Mouse (Mus musculus): Measurements from ENCODE around the gene Trim30c. TPM values are rescaled to one million over a fixed set of nuclear protein-coding genes. Genes with fewer than 3 reads are reported as not detected.
A peak's percentile ranks its signal among the peaks of the same experiment; 100 is the strongest.

Gene Trim30c
- 0.25 and 0.26 TPM in 2 replicates for polyA plus RNA-seq (2015; fragmentation: Nextera tagmentation; extraction: Ambion mirVana)

DNA sequence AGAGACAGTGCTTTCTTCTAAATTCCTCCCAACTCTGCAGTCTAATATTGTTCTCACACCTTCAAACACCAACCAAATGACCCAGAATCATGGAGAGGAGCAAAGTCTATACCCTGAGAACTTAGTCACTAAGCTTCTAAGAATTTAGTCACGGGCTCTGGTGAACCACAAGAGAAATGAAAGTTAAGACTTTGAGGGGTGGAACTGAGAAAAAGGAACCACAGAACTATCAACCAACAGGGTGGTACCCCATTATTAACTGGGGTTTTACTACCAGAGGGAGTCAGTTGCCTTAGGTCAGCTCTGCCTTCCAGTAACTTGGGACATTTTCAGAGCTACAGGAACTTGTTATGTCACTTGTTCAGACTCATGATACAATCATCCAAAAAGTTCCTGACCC, at the start of gene Trim30c:
Trim30c (minus strand) TSS at position 140 of the 400 bp plus-strand sequence.
- WGBS, result 78% methylated on average over 1 of the region's 1 CpGs
- no peaks in the 10 kb centered on the region for H3K4me1 ChIP-seq (ENCODE audit: control insufficient read depth, insufficient read depth, low read length)
- H3K27ac ChIP-seq (ENCODE audit: low read length), result no peak within 1 kb of the TSS; the same call in 1 of the 2 replicates
- no peak within 1 kb of the TSS for H3K9ac ChIP-seq (ENCODE audit: low read length)
- H3K27me3 ChIP-seq (ENCODE audit: control insufficient read depth, insufficient read depth, low read length), result no peaks in the 10 kb centered on the region
- no peaks in the 10 kb centered on the region for H3K9me3 ChIP-seq (replicated peaks; ENCODE audit: control insufficient read depth, low read length)
- no peak within 1 kb of the TSS for H3K4me3 ChIP-seq (replicated peaks; ENCODE audit: low read length)
- H3K4me2 ChIP-seq (ENCODE audit: low read depth, low read length), result no peak within 1 kb of the TSS
- no peaks in the 10 kb centered on the region for H3K36me3 ChIP-seq (ENCODE audit: control insufficient read depth, insufficient read depth, low read length)
- no peak for ATAC-seq (ENCODE audit: insufficient read depth, low FRiP score)

DNA sequence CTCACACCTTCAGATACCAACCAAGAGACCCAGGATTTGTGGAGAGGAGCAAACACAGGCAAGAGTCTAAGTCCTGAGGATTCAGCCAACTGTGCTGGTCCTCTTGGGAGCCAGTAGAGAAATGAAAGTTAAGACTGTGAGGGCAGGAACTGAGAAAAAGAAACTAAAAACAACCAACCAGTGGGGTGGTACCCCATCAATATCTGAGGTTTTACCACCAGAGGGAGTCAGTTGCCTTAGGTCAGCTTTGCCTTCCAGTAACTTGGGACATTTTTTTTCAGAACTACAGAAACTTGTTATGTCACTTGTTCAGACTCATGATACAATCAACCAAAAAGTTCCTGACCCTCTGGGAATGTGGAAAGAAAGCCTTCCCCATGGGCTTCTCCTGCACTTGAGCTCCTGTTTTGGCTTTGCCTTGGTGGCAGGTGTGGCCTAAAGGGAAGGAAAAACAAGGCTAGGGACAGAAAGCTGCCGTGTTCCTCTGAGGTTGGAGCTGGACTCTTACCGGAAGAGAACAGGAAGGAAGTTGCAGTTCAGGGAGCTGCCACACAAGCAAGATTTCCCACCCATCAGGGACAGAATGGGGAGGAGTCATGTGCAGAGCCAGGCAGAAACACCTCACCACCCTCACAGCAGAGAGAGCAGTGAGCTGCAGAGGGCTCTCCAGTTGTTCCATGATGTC, 45.5 kb upstream of the Trim30c start:
- Histone ChIP-seq H3K4me1 (ENCODE audit: control insufficient read depth, insufficient read depth, low read length) (no peaks in the 10 kb centered on the region), H3K27me3 (ENCODE audit: control insufficient read depth, insufficient read depth, low read length) (no peaks in the 10 kb centered on the region), H3K9ac (ENCODE audit: low read length) (no peak overlapping the region), H3K27ac (ENCODE audit: low read length) (0 out of 2 replicates have a peak overlapping the region, but pooled peaks have one; percentile 23), H3K4me3 (replicated peaks; ENCODE audit: low read length) (no peak overlapping the region; the same call in 1 of the 2 replicates), H3K9me3 (replicated peaks; ENCODE audit: control insufficient read depth, low read length) (no peaks in the 10 kb centered on the region), H3K4me2 (ENCODE audit: low read depth, low read length) (no peak overlapping the region; the same call in none of the 2 replicates), H3K36me3 (ENCODE audit: control insufficient read depth, insufficient read depth, low read length) (no peaks in the 10 kb centered on the region)
- 51% methylated on average over 2 of the region's 2 CpGs for WGBS
- ATAC-seq (ENCODE audit: insufficient read depth, low FRiP score), result 0 out of 2 replicates have a peak, but pooled peaks have one; percentile 44

- Histone ChIP-seq H3K27ac (ENCODE audit: low read length) (no peak overlapping the region), H3K27me3 (ENCODE audit: control insufficient read depth, insufficient read depth, low read length) (no peaks in the 10 kb centered on the region), H3K4me3 (replicated peaks; ENCODE audit: low read length) (no peak overlapping the region), H3K4me1 (ENCODE audit: control insufficient read depth, insufficient read depth, low read length) (no peaks in the 10 kb centered on the region), H3K9ac (ENCODE audit: low read length) (no peak overlapping the region), H3K36me3 (ENCODE audit: control insufficient read depth, insufficient read depth, low read length) (no peaks in the 10 kb centered on the region), H3K9me3 (replicated peaks; ENCODE audit: control insufficient read depth, low read length) (no peaks in the 10 kb centered on the region), H3K4me2 (ENCODE audit: low read depth, low read length) (no peak overlapping the region)
- ATAC-seq (ENCODE audit: insufficient read depth, low FRiP score), result no peak
- WGBS, result 91% methylated on average over 3 of the region's 3 CpGs
Observed at GRCm38 (mm10) chr7:104404460-104404950, 3.9 kb upstream of the Trim30c start.

DNA sequence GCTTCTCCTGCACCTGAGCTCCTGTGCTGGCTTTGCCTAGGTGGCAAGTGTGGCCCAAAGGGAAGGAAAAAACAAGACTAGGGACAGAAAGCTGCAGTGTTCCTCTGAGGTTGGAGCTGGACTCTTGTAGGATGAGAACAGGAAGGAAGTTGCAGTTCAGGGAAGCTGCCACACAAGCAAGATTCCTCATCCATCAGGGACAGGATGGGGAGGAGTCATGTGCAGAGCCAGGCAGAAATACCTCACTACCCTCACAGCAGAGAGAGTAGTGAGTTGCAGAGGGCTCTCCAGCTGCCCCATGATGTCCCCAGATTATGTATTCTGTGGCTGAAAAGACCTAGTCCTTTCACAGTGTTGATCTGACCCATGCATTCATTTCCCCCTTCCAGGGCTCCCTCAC, 503 bp upstream of the Trim30c start:
- no peaks in the 10 kb centered on the region for H3K27me3 ChIP-seq (ENCODE audit: control insufficient read depth, insufficient read depth, low read length)
- H3K4me3 ChIP-seq (replicated peaks; ENCODE audit: low read length), result no peak overlapping the region
- H3K4me1 ChIP-seq (ENCODE audit: control insufficient read depth, insufficient read depth, low read length), result no peaks in the 10 kb centered on the region
- no peak overlapping the region; the same call in 1 of the 2 replicates for H3K27ac ChIP-seq (ENCODE audit: low read length)
- ATAC-seq (ENCODE audit: insufficient read depth, low FRiP score), result no peak
- H3K36me3 ChIP-seq (ENCODE audit: control insufficient read depth, insufficient read depth, low read length), result no peaks in the 10 kb centered on the region
- H3K9me3 ChIP-seq (replicated peaks; ENCODE audit: control insufficient read depth, low read length), result no peaks in the 10 kb centered on the region
- H3K4me2 ChIP-seq (ENCODE audit: low read depth, low read length), result no peak overlapping the region
- H3K9ac ChIP-seq (ENCODE audit: low read length), result no peak overlapping the region

GRCm38 (mm10) chr7:104398492-104398891, 2.1 kb downstream of the Trim30c start:
- Histone ChIP-seq H3K36me3 (ENCODE audit: control insufficient read depth, insufficient read depth, low read length) (no peaks in the 10 kb centered on the region), H3K9ac (ENCODE audit: low read length) (no peak overlapping the region), H3K4me2 (ENCODE audit: low read depth, low read length) (no peak overlapping the region), H3K4me1 (ENCODE audit: control insufficient read depth, insufficient read depth, low read length) (no peaks in the 10 kb centered on the region), H3K27ac (ENCODE audit: low read length) (no peak overlapping the region), H3K27me3 (ENCODE audit: control insufficient read depth, insufficient read depth, low read length) (no peaks in the 10 kb centered on the region), H3K9me3 (replicated peaks; ENCODE audit: control insufficient read depth, low read length) (no peaks in the 10 kb centered on the region), H3K4me3 (replicated peaks; ENCODE audit: low read length) (no peak overlapping the region)
- 68% methylated on average over 1 of the region's 1 CpGs for WGBS
- ATAC-seq (ENCODE audit: insufficient read depth, low FRiP score), result no peak

DNA sequence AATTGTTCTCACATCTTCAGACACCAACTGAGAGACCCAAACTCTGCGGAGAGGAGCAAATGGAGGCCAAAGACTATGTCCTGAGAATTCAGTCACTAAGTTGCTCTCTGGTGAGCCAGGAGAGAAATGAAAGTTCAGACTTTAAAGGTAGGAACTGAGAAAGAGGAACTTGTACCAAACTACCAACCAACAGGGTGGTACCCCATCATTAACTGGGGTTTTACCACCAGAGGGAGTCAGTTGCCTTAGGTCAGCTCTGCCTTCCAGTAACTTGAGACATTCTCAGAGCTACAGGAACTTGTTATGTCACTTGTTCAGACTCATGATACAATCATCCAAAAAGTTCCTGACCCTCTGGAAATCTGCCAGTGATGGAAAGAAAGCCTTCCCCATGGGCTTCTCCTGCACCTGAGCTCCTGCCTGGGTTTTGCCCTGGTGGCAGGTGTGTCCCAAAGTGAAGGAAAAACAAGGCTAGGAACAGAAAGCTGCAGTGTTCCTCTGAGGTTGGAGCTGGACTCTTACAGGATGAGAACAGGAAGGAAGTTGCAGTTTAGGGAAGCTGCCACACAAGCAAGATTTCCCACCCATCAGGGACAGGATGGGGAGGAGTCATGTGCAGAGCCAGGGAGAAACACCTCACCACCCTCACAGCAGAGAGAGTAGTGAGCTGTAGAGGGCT, 30.8 kb downstream of the Trim30c start, which contains the start of gene Trim30b:
Trim30b (minus strand) TSS at position 149 of the 679 bp plus-strand sequence.
- Histone ChIP-seq H3K27me3 (ENCODE audit: control insufficient read depth, insufficient read depth, low read length) (no peaks in the 10 kb centered on the region), H3K27ac (ENCODE audit: low read length) (no peak within 1 kb of the TSS), H3K4me1 (ENCODE audit: control insufficient read depth, insufficient read depth, low read length) (no peaks in the 10 kb centered on the region), H3K36me3 (ENCODE audit: control insufficient read depth, insufficient read depth, low read length) (no peaks in the 10 kb centered on the region), H3K4me3 (replicated peaks; ENCODE audit: low read length) (no peak within 1 kb of the TSS), H3K9me3 (replicated peaks; ENCODE audit: control insufficient read depth, low read length) (no peaks in the 10 kb centered on the region), H3K9ac (ENCODE audit: low read length) (no peak within 1 kb of the TSS), H3K4me2 (ENCODE audit: low read depth, low read length) (no peak within 1 kb of the TSS)
- 78% methylated on average over 1 of the region's 1 CpGs for WGBS
- ATAC-seq (ENCODE audit: insufficient read depth, low FRiP score), result no peak

- Histone ChIP-seq H3K27ac (ENCODE audit: low read length) (no peak overlapping the region), H3K36me3 (ENCODE audit: control insufficient read depth, insufficient read depth, low read length) (no peaks in the 10 kb centered on the region), H3K27me3 (ENCODE audit: control insufficient read depth, insufficient read depth, low read length) (no peaks in the 10 kb centered on the region), H3K4me2 (ENCODE audit: low read depth, low read length) (no peak overlapping the region), H3K4me1 (ENCODE audit: control insufficient read depth, insufficient read depth, low read length) (no peaks in the 10 kb centered on the region), H3K4me3 (replicated peaks; ENCODE audit: low read length) (no peak overlapping the region), H3K9me3 (replicated peaks; ENCODE audit: control insufficient read depth, low read length) (no peaks in the 10 kb centered on the region), H3K9ac (ENCODE audit: low read length) (no peak overlapping the region)
- no peak for ATAC-seq (ENCODE audit: insufficient read depth, low FRiP score)
Observed at GRCm38 (mm10) chr7:104366339-104366738, 34.3 kb downstream of the Trim30c start.

GRCm38 (mm10) chr7:104353600-104353967, 47.1 kb downstream of the Trim30c start:
- Histone ChIP-seq H3K27me3 (ENCODE audit: control insufficient read depth, insufficient read depth, low read length) (no peaks in the 10 kb centered on the region), H3K36me3 (ENCODE audit: control insufficient read depth, insufficient read depth, low read length) (no peaks in the 10 kb centered on the region), H3K27ac (ENCODE audit: low read length) (no peak overlapping the region), H3K4me2 (ENCODE audit: low read depth, low read length) (peak overlapping the region; percentile 54; the same call in 1 of the 2 replicates), H3K4me3 (replicated peaks; ENCODE audit: low read length) (peak overlapping the region; percentile 45), H3K9ac (ENCODE audit: low read length) (peak overlapping the region; percentile 10; the same call in 1 of the 2 replicates), H3K9me3 (replicated peaks; ENCODE audit: control insufficient read depth, low read length) (no peaks in the 10 kb centered on the region), H3K4me1 (ENCODE audit: control insufficient read depth, insufficient read depth, low read length) (no peaks in the 10 kb centered on the region)
- ATAC-seq (ENCODE audit: insufficient read depth, low FRiP score), result no peak; the same call in 1 of the 2 replicates
- WGBS, result 65% methylated on average over 2 of the region's 2 CpGs
